Mouse (Mus musculus): ENCODE data around the gene Tas1r1. TPM values are rescaled to one million over a fixed set of nuclear protein-coding genes. Genes with fewer than 3 reads are reported as not detected.

Gene Tas1r1
- total and polyA plus RNA-seq, 3 experiments = 0.12 to 0.21 TPM; not detected in 1

GRCm38 (mm10) chr4:151999481-151999880 lies 38.9 kb downstream of the Tas1r1 start (continued):
- TF ChIP-seq POLR2AphosphoS2 (IDR thresholded peaks at IDR 0.05; ENCODE audit: low read length) = no peak
- no peak for TF ChIP-seq MEF2A (IDR thresholded peaks at IDR 0.05; ENCODE audit: extremely low read depth, insufficient replicate concordance, low read depth, low read length, poor library complexity, severe bottlenecking)
- TF ChIP-seq MYB (IDR thresholded peaks at IDR 0.05; ENCODE audit: low read depth, low read length) = no peak
- no peak for TF ChIP-seq ZNF384 (IDR thresholded peaks at IDR 0.05; ENCODE audit: low read depth, low read length)
- TF ChIP-seq ETS1 (IDR thresholded peaks at IDR 0.05; ENCODE audit: low read depth, low read length) = peak; percentile 24; the same call in 1 of the 2 replicates
- TF ChIP-seq BHLHE40 (IDR thresholded peaks at IDR 0.05; ENCODE audit: borderline replicate concordance, low read depth, low read length) = 0 out of 2 replicates have a peak, but pooled peaks have one; percentile 43
- peak; percentile 32; the same call in 1 of the 2 replicates for TF ChIP-seq MXI1 (IDR thresholded peaks at IDR 0.05; ENCODE audit: low read depth, low read length)
- TF ChIP-seq EP300 (IDR thresholded peaks at IDR 0.05; ENCODE audit: low read depth in 1 of 2, low read length in 2 of 2) = peak in 1 of 2 experiments; percentile 47; a peak in 2 of 4 replicates
- TF ChIP-seq MYC (IDR thresholded peaks at IDR 0.05; ENCODE audit: low read depth, low read length) = peak; percentile 32; the same call in 1 of the 2 replicates

- Histone ChIP-seq H3K4me1 (ENCODE audit: control insufficient read depth in 1 of 2, insufficient read depth in 2 of 2, low read length in 2 of 2) (peaks cover 5 to 30% of the 10 kb centered on the region in 2 experiments), H3K36me3 (ENCODE audit: control insufficient read depth in 1 of 2, insufficient read depth in 2 of 2, low read length in 2 of 2) (peaks cover 0 to 20% of the 10 kb centered on the region in 2 experiments; a peak in 2 of 4 replicates), H3K27ac (ENCODE audit: control insufficient read depth, low read depth, low read length) (no peak overlapping the region), H3K9ac (ENCODE audit: control insufficient read depth, low read depth, low read length, poor library complexity, severe bottlenecking) (no peak overlapping the region), H3K27me3 (ENCODE audit: control insufficient read depth in 1 of 2, insufficient read depth in 2 of 2, low read length in 2 of 2) (no peaks in the 10 kb centered on the region), H3K79me2 (ENCODE audit: control insufficient read depth, insufficient read depth, low read length, poor library complexity) (peaks cover 6% of the 10 kb centered on the region; the same call in 1 of the 2 replicates), H3K4me3 (ENCODE audit: control insufficient read depth in 1 of 2, insufficient read depth in 1 of 2, low read depth in 2 of 2, low read length in 2 of 2) (0 out of 4 replicates have a peak overlapping the region, but pooled peaks of 1 of the 2 experiments have one; percentile 97), H3K9me3 (replicated peaks; ENCODE audit: insufficient read depth, low read length) (no peaks in the 10 kb centered on the region)
- TF ChIP-seq EP300 (IDR thresholded peaks at IDR 0.05; ENCODE audit: low read depth in 1 of 2, low read length in 2 of 2) (peak; percentile 49 to 61; a peak in 3 of 4 replicates), POLR2AphosphoS2 (IDR thresholded peaks at IDR 0.05; ENCODE audit: low read length) (no peak), BHLHE40 (IDR thresholded peaks at IDR 0.05; ENCODE audit: borderline replicate concordance, low read depth, low read length) (no peak), MYB (IDR thresholded peaks at IDR 0.05; ENCODE audit: low read depth, low read length) (no peak), MEF2A (IDR thresholded peaks at IDR 0.05; ENCODE audit: extremely low read depth, insufficient replicate concordance, low read depth, low read length, poor library complexity, severe bottlenecking) (no peak), ETS1 (IDR thresholded peaks at IDR 0.05; ENCODE audit: low read depth, low read length) (peak; percentile 46; the same call in 1 of the 2 replicates), TBP (IDR thresholded peaks at IDR 0.05; ENCODE audit: low read depth, low read length) (no peak), USF2 (IDR thresholded peaks at IDR 0.05; ENCODE audit: borderline replicate concordance in 1 of 2, insufficient read depth in 1 of 2, low read depth in 1 of 2, low read length in 2 of 2) (no peak), MXI1 (IDR thresholded peaks at IDR 0.05; ENCODE audit: low read depth, low read length) (peak; percentile 23; the same call in 1 of the 2 replicates), TAL1 (IDR thresholded peaks at IDR 0.05; ENCODE audit: low read length) (no peak), NRF1 (IDR thresholded peaks at IDR 0.05; ENCODE audit: insufficient read depth, low read depth, low read length, poor library complexity, severe bottlenecking) (no peak), ZC3H11A (IDR thresholded peaks at IDR 0.05; ENCODE audit: low read depth, low read length) (no peak), NELFE (IDR thresholded peaks at IDR 0.05; ENCODE audit: low read depth, low read length) (no peak), UBTF (IDR thresholded peaks at IDR 0.05; ENCODE audit: borderline replicate concordance, insufficient read depth, low read depth, low read length) (no peak), E2F4 (IDR thresholded peaks at IDR 0.05; ENCODE audit: borderline replicate concordance, low read depth, low read length) (no peak), CHD1 (IDR thresholded peaks at IDR 0.05; ENCODE audit: low read depth, low read length) (no peak), MAFK (IDR thresholded peaks at IDR 0.05; ENCODE audit: borderline replicate concordance, low read depth, low read length) (no peak), RCOR1 (IDR thresholded peaks at IDR 0.05; ENCODE audit: low read depth, low read length) (peak; percentile 88), MAZ (IDR thresholded peaks at IDR 0.05; ENCODE audit: low read depth, low read length) (no peak), MYC (IDR thresholded peaks at IDR 0.05; ENCODE audit: low read depth, low read length) (no peak), GATA1 (IDR thresholded peaks at IDR 0.05; ENCODE audit: low read depth, low read length) (peak; percentile 70), SIN3A (IDR thresholded peaks at IDR 0.05; ENCODE audit: low read length) (0 out of 2 replicates have a peak, but pooled peaks have one; percentile 20), POLR2AphosphoS5 (IDR thresholded peaks at IDR 0.05; ENCODE audit: borderline replicate concordance, low read depth, low read length) (no peak), MAX (IDR thresholded peaks at IDR 0.05; ENCODE audit: low read length) (no peak)
- no peak for DNase-seq (ENCODE audit: low read depth, low spot score)
Observed at GRCm38 (mm10) chr4:151997701-151998100, 40.7 kb downstream of the Tas1r1 start.
